Mouse (Mus musculus) MEL (cell line): Measurements from ENCODE around the gene Ltc4s.

Experiments used
- CTCF ChIP-seq, 3 experiments: IDR thresholded peaks in 2 of 3; conservative IDR thresholded peaks in 1 of 3; 2 replicates each; pipeline ENCODE4 v1.5.1; 2011 to 2012; ENCODE audit warnings: low read length in 3 of 3, low read depth in 2 of 3, mild to moderate bottlenecking in 2 of 3, improper control_type of control experiment in 1 of 3, inconsistent platforms in 1 of 3, mixed read lengths in 1 of 3, moderate library complexity in 1 of 3; ENCODE audit not compliant: control insufficient read depth in 1 of 3, insufficient read depth in 1 of 3, poor library complexity in 1 of 3, severe bottlenecking in 1 of 3
- NRF1 ChIP-seq: IDR thresholded peaks from 2 replicates; pipeline ENCODE4 v1.6.1; 2014; ENCODE audit warnings: low read depth, mild to moderate bottlenecking, inconsistent platforms, low read length, improper control_type of control experiment, moderate library complexity; ENCODE audit not compliant: poor library complexity, insufficient read depth, severe bottlenecking
- POLR2A ChIP-seq, 2 experiments: IDR thresholded peaks; 2 replicates each; pipeline ENCODE4 v1.6.1; 2011 to 2012; ENCODE audit warnings: low read length in 2 of 2, mild to moderate bottlenecking in 2 of 2, control low read depth in 1 of 2, improper control_type of control experiment in 1 of 2, low read depth in 1 of 2, moderate library complexity in 1 of 2; ENCODE audit not compliant: control insufficient read depth in 1 of 2, insufficient read depth in 1 of 2, poor library complexity in 1 of 2
- POLR2AphosphoS2 ChIP-seq: IDR thresholded peaks from 2 replicates; pipeline ENCODE4 v1.6.1; 2011; ENCODE audit warnings: low read length, improper control_type of control experiment
- RCOR1 ChIP-seq: IDR thresholded peaks from 2 replicates; pipeline ENCODE4 v1.6.1; 2012; ENCODE audit warnings: low read depth, mild to moderate bottlenecking, inconsistent platforms, low read length, improper control_type of control experiment
- SMC3 ChIP-seq: IDR thresholded peaks from 2 replicates; pipeline ENCODE4 v1.6.1; 2011; ENCODE audit warnings: low read depth, low read length, improper control_type of control experiment
- TCF12 ChIP-seq: IDR thresholded peaks from 2 replicates; pipeline ENCODE4 v1.6.1; 2014; ENCODE audit warnings: low read depth, mild to moderate bottlenecking, inconsistent platforms, low read length, improper control_type of control experiment, moderate library complexity
- ZC3H11A ChIP-seq: IDR thresholded peaks from 2 replicates; pipeline ENCODE4 v1.6.1; 2012; ENCODE audit warnings: low read depth, mild to moderate bottlenecking, inconsistent platforms, low read length, improper control_type of control experiment
- ZKSCAN1 ChIP-seq: IDR thresholded peaks from 2 replicates; pipeline ENCODE4 v1.6.1; 2012; ENCODE audit warnings: low read depth, mild to moderate bottlenecking, inconsistent platforms, low read length, improper control_type of control experiment, moderate library complexity

- no peak for TF ChIP-seq CTCF (IDR thresholded peaks at IDR 0.05 in 2 of 3, conservative IDR thresholded peaks at IDR 0.05 in 1 of 3; ENCODE audit: control insufficient read depth in 1 of 3, insufficient read depth in 1 of 3, low read depth in 2 of 3, low read length in 3 of 3, poor library complexity in 1 of 3, severe bottlenecking in 1 of 3)
- no peak for TF ChIP-seq ZC3H11A
- TF ChIP-seq POLR2AphosphoS2 = no peak
- TF ChIP-seq TCF12 = no peak
- no peak for TF ChIP-seq NRF1
- TF ChIP-seq POLR2A (IDR thresholded peaks at IDR 0.05; ENCODE audit: control insufficient read depth in 1 of 2, insufficient read depth in 1 of 2, low read depth in 1 of 2, low read length in 2 of 2, poor library complexity in 1 of 2) = no peak
- no peak for TF ChIP-seq RCOR1
- no peak for TF ChIP-seq SMC3
- no peak for TF ChIP-seq ZKSCAN1
Observed at GRCm38 (mm10) chr11:50269885-50270284, 31.5 kb upstream of the Ltc4s start.
